8 mouse cellular contexts compared by ENCODE assay signal in genomic region chr16:38679431-38680021, GRCm38 (mm10). TPM values are rescaled to one million over a fixed set of nuclear protein-coding genes. Genes with fewer than 3 reads are reported as not detected.
DNase-seq lines count a peak whose midpoint lies in the region; ATAC-seq and TF ChIP-seq lines count a peak whose summit lies in the region.
"Had no signal": no experiment of that assay in that cellular context is flagged by ENCODE, and none has a peak within 500 bp of the region (broad histone marks: within the 10 kb centered on the region; RNA-seq: fewer than 3 reads in every experiment).

No protein-coding gene starts in this region.

- DNase-seq in thymus, postnatal 25 days, result peak; percentile 4
- DNase-seq in thymus, adult 18-20 months, result no peak
- peak; percentile 46 to 68 for DNase-seq in lung, adult 18-20 months
- no peak for DNase-seq in neural tube, embryonic 10.5 days (ENCODE audit: extremely low spot score, low spot score)
- no peak for DNase-seq in cerebellum, adult 2 months
- DNase-seq in gastrocnemius, postnatal 14 days, result no peak

- H3K27ac ChIP-seq in heart, embryonic 15.5 days, result peak overlapping the region; percentile 70
- H3K27ac ChIP-seq in cerebellum, adult 2 months (ENCODE audit: insufficient read depth, low read length), result no peak overlapping the region
- H3K27ac ChIP-seq: midbrain, embryonic 12.5 days had no signal

- no peak for TF ChIP-seq CTCF in cerebellum, adult 2 months (IDR thresholded peaks at IDR 0.05; ENCODE audit: borderline replicate concordance, insufficient read depth, low read depth, low read length)

- no peak for TF ChIP-seq POLR2A in cerebellum, adult 2 months (IDR thresholded peaks at IDR 0.05; ENCODE audit: borderline replicate concordance, insufficient read depth, low read length)

- H3K9me3 ChIP-seq in heart, embryonic 15.5 days (replicated peaks), result no peaks in the 10 kb centered on the region
- H3K9me3 ChIP-seq: midbrain, embryonic 12.5 days had no signal

- intact Hi-C loops in gastrocnemius, postnatal 14 days (cut with DNase I; ENCODE audit: low total_unique reads), result no loop called here

- H3K36me3 ChIP-seq in heart, embryonic 15.5 days, result no peaks in the 10 kb centered on the region
- H3K36me3 ChIP-seq: midbrain, embryonic 12.5 days had no signal

- H3K27me3 ChIP-seq in heart, embryonic 15.5 days, result no peaks in the 10 kb centered on the region
- no peaks in the 10 kb centered on the region for H3K27me3 ChIP-seq in cerebellum, adult 2 months (ENCODE audit: control insufficient read depth, insufficient read depth, low read length)
- H3K27me3 ChIP-seq: midbrain, embryonic 12.5 days had no signal

- H3K4me3 ChIP-seq in heart, embryonic 15.5 days, result no peak overlapping the region
- no peak overlapping the region for H3K4me3 ChIP-seq in cerebellum, adult 2 months (replicated peaks; ENCODE audit: insufficient read depth, low read depth, low read length)
- H3K4me3 ChIP-seq: midbrain, embryonic 12.5 days had no signal

- ATAC-seq in heart, embryonic 15.5 days (replicated peaks; ENCODE audit: insufficient number of reproducible peaks, insufficient read depth, low FRiP score, low read depth), result peak; percentile 58; the same call in 1 of the 2 replicates

- H3K4me2 ChIP-seq in heart, embryonic 15.5 days, result peak overlapping the region; percentile 24; the same call in 1 of the 2 replicates
- H3K4me2 ChIP-seq: midbrain, embryonic 12.5 days had no signal

- H3K9ac ChIP-seq in heart, embryonic 15.5 days, result no peak overlapping the region
- H3K9ac ChIP-seq: midbrain, embryonic 12.5 days had no signal

- WGBS in heart, embryonic 15.5 days, result 33% methylated on average over 12 of the region's 12 CpGs
- WGBS in cerebellum, adult 2 months, result 31% methylated on average over 12 of the region's 12 CpGs

- H3K4me1 ChIP-seq in heart, embryonic 15.5 days (replicated peaks), result peaks cover 53% of the 10 kb centered on the region
- no peaks in the 10 kb centered on the region for H3K4me1 ChIP-seq in cerebellum, adult 2 months (ENCODE audit: control insufficient read depth, insufficient read depth, low read length)

RNA-seq across cellular contexts. Expression of gene Arhgap31, which starts 33.5 kb away (rescaled TPM):
- 36.1 and 36.5 TPM in 2 replicates for polyA plus RNA-seq in heart, embryonic 15.5 days (2015; fragmentation: Nextera tagmentation; extraction: Ambion mirVana)
- polyA plus RNA-seq in cerebellum, adult 2 months (2012; rRNA removed), result 17.3 and 17.8 TPM in 2 replicates
- total RNA-seq in gastrocnemius, postnatal 14 days (2021), result 10 to 100 TPM; 20.8 to 22.6 TPM

Comparison
In these comparisons a context has a peak if more than half of its experiments do, and no peak if none do; other contexts are left out.
1. DNase-seq: peak in thymus, postnatal 25 days (single experiment) and lung, adult 18-20 months (2 of 2); none in thymus, adult 18-20 months (0 of 2), neural tube, embryonic 10.5 days (single experiment), cerebellum, adult 2 months (0 of 2) and gastrocnemius, postnatal 14 days (single experiment).